Mouse (Mus musculus): ENCODE measurements around the gene Nrxn3.

The Nrxn3 gene

GRCm38 (mm10) chr12:90337496-90338228 is 1615.0 kb downstream of the Nrxn3 start:
- no peak for DNase-seq (ENCODE audit: low spot score)

GRCm38 (mm10) chr12:90338229-90338557 is 1615.5 kb downstream of the Nrxn3 start:
- DNase-seq (ENCODE audit: low spot score): no peak

Data from yolk sac, embryonic 10.5 days (tissue).